Mouse (Mus musculus) cerebellum, adult 9-10 months (tissue): Measurements from ENCODE around the gene Olfr715b.
"Not testable (repeated sequence)": the region's sequence is repeated elsewhere in the genome, so short reads cannot be mapped to it uniquely, and the experiment has no call there.

Source experiments
- DNase-seq: peaks from one replicate; pipeline ENCODE4 v3.0.0; 2022

The Olfr715b gene

DNA sequence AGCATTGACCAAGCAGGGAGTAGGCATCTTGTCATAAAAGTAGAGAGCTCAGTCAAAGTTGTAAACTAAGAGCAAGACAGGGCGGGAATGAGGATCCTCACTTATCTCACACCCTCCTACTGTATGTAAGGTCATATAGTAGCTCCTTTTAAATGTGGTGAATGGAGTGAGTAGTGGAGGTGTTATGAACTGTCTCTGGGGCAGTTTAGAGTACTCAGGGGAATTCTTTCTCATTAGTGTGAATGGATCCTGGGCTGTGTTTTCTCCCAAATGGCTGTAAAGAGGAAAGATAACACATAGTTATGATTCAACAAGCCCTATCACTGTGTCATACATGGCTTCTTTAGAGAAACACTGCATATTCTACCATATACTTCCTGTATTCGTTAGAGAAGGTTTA, at the start of gene Olfr715b:
TSS of gene Olfr715b (minus strand) at position 101 of the 400 bp plus-strand sequence.
- not testable (repeated sequence) for DNase-seq

DNA sequence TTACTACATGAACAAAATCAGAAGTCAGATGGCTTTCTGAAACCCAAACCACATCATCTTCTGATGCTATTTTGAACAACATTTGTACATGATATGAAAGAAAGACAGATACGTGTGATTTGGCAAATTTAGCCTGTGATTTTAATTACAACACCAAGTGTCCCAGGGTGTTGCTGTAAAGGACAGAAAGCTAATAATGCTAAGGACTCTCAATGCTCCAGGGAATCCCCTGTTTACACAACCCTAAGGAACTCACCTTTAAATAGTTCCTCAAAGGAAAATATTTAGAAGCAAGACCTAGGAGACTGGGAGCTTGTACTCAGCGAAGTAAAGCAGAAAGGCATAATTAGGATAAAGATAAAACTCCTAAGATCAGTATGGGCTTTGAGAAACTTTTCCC, 27.9 kb upstream of the Olfr715b start, which contains the start of gene Olfr716:
TSS of gene Olfr716 (plus strand) at position 301 of the 400 bp plus-strand sequence.
- DNase-seq, result not testable (repeated sequence)

DNA sequence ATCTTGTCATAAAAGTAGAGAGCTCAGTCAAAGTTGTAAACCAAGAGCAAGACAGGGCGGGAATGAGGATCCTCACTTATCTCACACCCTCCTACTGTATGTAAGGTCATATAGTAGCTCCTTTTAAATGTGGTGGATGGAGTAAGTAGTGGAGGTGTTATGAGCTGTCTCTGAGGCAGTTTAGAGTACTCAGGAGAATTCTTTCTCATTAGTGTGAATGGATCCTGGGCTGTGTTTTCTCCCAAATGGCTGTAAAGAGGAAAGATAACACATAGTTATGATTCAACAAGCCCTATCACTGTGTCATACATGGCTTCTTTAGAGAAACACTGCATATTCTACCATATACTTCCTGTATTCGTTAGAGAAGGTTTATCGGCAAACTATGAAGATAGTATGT, 20.8 kb upstream of the Olfr715b start, which contains the start of gene Olfr715:
TSS of gene Olfr715 (minus strand) at position 101 of the 400 bp plus-strand sequence.
- not testable (repeated sequence) for DNase-seq

- DNase-seq, result no peak
Observed at GRCm38 (mm10) chr7:107092920-107093319, 17.2 kb downstream of the Olfr715b start, which contains the start of gene Olfr17. Gene Olfr17 (plus strand): TSS chr7:107093220.

DNA sequence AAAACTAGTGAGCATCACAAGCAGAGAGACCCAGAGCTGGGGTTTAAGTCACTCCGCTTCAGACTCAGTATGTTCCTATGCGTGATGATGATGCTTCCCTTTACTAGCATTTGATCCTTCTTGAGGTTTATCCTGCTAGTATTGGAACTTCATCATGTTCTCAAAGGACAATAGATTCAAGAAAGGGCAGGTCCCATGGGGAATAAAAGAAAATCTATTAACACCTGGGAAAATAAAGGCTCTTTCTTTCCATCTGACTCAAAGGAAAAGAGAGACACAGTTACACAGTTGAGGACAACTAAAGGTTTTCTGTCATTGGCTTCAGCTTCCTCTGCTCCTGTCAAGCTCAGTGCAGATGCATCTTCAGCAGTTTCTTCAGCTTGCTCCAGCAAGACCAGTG, 39.5 kb downstream of the Olfr715b start, which contains the start of gene Olfr714:
TSS of gene Olfr714 (plus strand) at position 301 of the 400 bp plus-strand sequence.
- no peak for DNase-seq
